Mouse (Mus musculus) olfactory bulb, adult 2 months (tissue): ENCODE data around the gene Fam72a. TPM values are rescaled to one million over a fixed set of nuclear protein-coding genes. Genes with fewer than 3 reads are reported as not detected.
"Not testable (repeated sequence)": the region's sequence is repeated elsewhere in the genome, so short reads cannot be mapped to it uniquely, and the experiment has no call there.

Experiments
- H3K27ac ChIP-seq: fragments of 200-500 bp; 2 replicates; pipeline ENCODE4 v1.5.1; 2012; ENCODE audit warnings: low read depth, low read length; ENCODE audit not compliant: insufficient read depth
- H3K4me1 ChIP-seq: fragments of 200-500 bp; 2 replicates; pipeline ENCODE4 v1.6.1; 2012; ENCODE audit warnings: low read length; ENCODE audit not compliant: control insufficient read depth, insufficient read depth
- H3K4me3 ChIP-seq: fragments of 200-500 bp; 2 replicates; pipeline ENCODE4 v1.5.1; 2012; ENCODE audit warnings: mild to moderate bottlenecking, low read depth, low read length, moderate library complexity; ENCODE audit not compliant: insufficient read depth
- CTCF ChIP-seq: fragments of 200-500 bp; IDR thresholded peaks from 2 replicates; pipeline ENCODE4 v1.5.1; 2012; ENCODE audit warnings: low read depth, mild to moderate bottlenecking, low read length, moderate library complexity; ENCODE audit not compliant: insufficient read depth
- POLR2A ChIP-seq: fragments of 200-500 bp; IDR thresholded peaks from 2 replicates; pipeline ENCODE4 v1.6.1; 2012; ENCODE audit warnings: mild to moderate bottlenecking, low read depth, low read length, moderate library complexity; ENCODE audit not compliant: insufficient read depth
- WGBS: fragments of 180-500 bp; shearing (Covaris S2); methylation state at CpG from one replicate; pipeline ENCODE4 v1.1.7; 2018; 5-methylcytosine and 5-hydroxymethylcytosine counted together
- polyA plus RNA-seq: library from polyadenylated mRNA; stranded (reverse); fragments of >200 nt; gene quantifications from 2 replicates; pipeline ENCODE4 v1.2.4, GENCODE M21; 2012; ENCODE audit warnings: low replicate concordance; ENCODE audit not compliant: missing spikeins, insufficient read depth, insufficient read length

Fam72a gene
- polyA plus RNA-seq, 1 experiment, result not detected

- TF ChIP-seq CTCF (no peak), POLR2A (no peak)
- no peak overlapping the region for H3K27ac ChIP-seq
- WGBS, result 98% methylated on average over 2 of the region's 2 CpGs
- no peak overlapping the region for H3K4me3 ChIP-seq
- no peaks in the 10 kb centered on the region for H3K4me1 ChIP-seq
Observed at GRCm38 (mm10) chr1:131562081-131562480, 34.4 kb downstream of the Fam72a start.

GRCm38 (mm10) chr1:131566056-131566455, 38.4 kb downstream of the Fam72a start:
- WGBS, result 39% methylated on average over 11 of the region's 11 CpGs
- H3K4me3 ChIP-seq, H3K4me1 ChIP-seq, H3K27ac ChIP-seq: not testable (repeated sequence)

- no peak overlapping the region for H3K27ac ChIP-seq
- TF ChIP-seq POLR2A (no peak), CTCF (no peak)
- H3K4me1 ChIP-seq, result no peaks in the 10 kb centered on the region
- WGBS, result 98% methylated on average over 6 of the region's 6 CpGs
- H3K4me3 ChIP-seq, result no peak overlapping the region
Observed at GRCm38 (mm10) chr1:131569721-131570120, 42.0 kb downstream of the Fam72a start.

GRCm38 (mm10) chr1:131570391-131570790, 42.7 kb downstream of the Fam72a start:
- Histone ChIP-seq H3K4me3 (no peak overlapping the region), H3K4me1 (no peaks in the 10 kb centered on the region), H3K27ac (no peak overlapping the region)
- TF ChIP-seq CTCF, result no peak
- TF ChIP-seq POLR2A, result no peak
- 94% methylated on average over 4 of the region's 4 CpGs for WGBS

GRCm38 (mm10) chr1:131573721-131574120, 46.0 kb downstream of the Fam72a start:
- H3K4me3 ChIP-seq, result no peak overlapping the region
- WGBS, result 95% methylated on average over 14 of the region's 14 CpGs
- no peaks in the 10 kb centered on the region for H3K4me1 ChIP-seq
- no peak overlapping the region for H3K27ac ChIP-seq
- no peak for TF ChIP-seq POLR2A
- no peak for TF ChIP-seq CTCF

- Histone ChIP-seq H3K4me1 (peaks cover 2% of the 10 kb centered on the region; the same call in 1 of the 2 replicates), H3K27ac (no peak overlapping the region), H3K4me3 (no peak overlapping the region)
- TF ChIP-seq CTCF, result no peak
- no peak for TF ChIP-seq POLR2A
- 83% methylated on average over 17 of the region's 17 CpGs for WGBS
Observed at GRCm38 (mm10) chr1:131578943-131579680, 51.4 kb downstream of the Fam72a start.

- no peak for TF ChIP-seq CTCF
- TF ChIP-seq POLR2A, result no peak
- WGBS, result 68% methylated on average over 4 of the region's 4 CpGs
- H3K27ac ChIP-seq, result no peak overlapping the region
Observed at GRCm38 (mm10) chr1:131580389-131580788, 52.7 kb downstream of the Fam72a start.

GRCm38 (mm10) chr1:131583598-131583997, 55.9 kb downstream of the Fam72a start:
- WGBS, result 44% methylated on average over 3 of the region's 3 CpGs

More at GRCm38 (mm10) chr1:131580389-131580788, 52.7 kb downstream of the Fam72a start:
- Histone ChIP-seq H3K4me1 (peaks cover 2% of the 10 kb centered on the region; the same call in 1 of the 2 replicates), H3K4me3 (no peak overlapping the region)

GRCm38 (mm10) chr1:131586836-131587235, 59.1 kb downstream of the Fam72a start:
- no peak for TF ChIP-seq CTCF
- TF ChIP-seq POLR2A, result no peak
- H3K27ac ChIP-seq, result no peak overlapping the region
- H3K4me1 ChIP-seq, result no peaks in the 10 kb centered on the region
- H3K4me3 ChIP-seq, result no peak overlapping the region
- WGBS, result 57% methylated on average over 8 of the region's 8 CpGs

More at GRCm38 (mm10) chr1:131583598-131583997, 55.9 kb downstream of the Fam72a start:
- TF ChIP-seq POLR2A, result no peak
- no peak for TF ChIP-seq CTCF
- Histone ChIP-seq H3K4me3 (no peak overlapping the region), H3K4me1 (peaks cover 2% of the 10 kb centered on the region; the same call in 1 of the 2 replicates), H3K27ac (no peak overlapping the region)

Other genes starting within 250 kb of the Fam72a start
- gene Ikbke, start 248.3 kb upstream of the Fam72a start, polyA plus RNA-seq, result not detected in 2 replicates
- not detected in 2 replicates for gene Srgap2, start 551 bp upstream of the Fam72a start, polyA plus RNA-seq
- gene Avpr1b, start 71.3 kb downstream of the Fam72a start, polyA plus RNA-seq, result not detected in 2 replicates
- not detected in 2 replicates for gene Ctse, start 110.4 kb downstream of the Fam72a start, polyA plus RNA-seq
- gene Rab7b, start 160.8 kb downstream of the Fam72a start, polyA plus RNA-seq, result not detected in 2 replicates
- gene Slc26a9, start 216.1 kb downstream of the Fam72a start, polyA plus RNA-seq, result not detected in 2 replicates